Mouse (Mus musculus) natural killer cell, adult 2 months (primary cell): ENCODE results near the gene Obox2.
"Not testable (repeated sequence)": the region's sequence is repeated elsewhere in the genome, so short reads cannot be mapped to it uniquely, and the experiment has no call there.

Source experiments
- DNase-seq, 2 experiments: peaks; one replicate each; pipeline ENCODE4 v3.0.0; 2022; ENCODE audit warnings: low spot score in 2 of 2

Obox2 gene

GRCm38 (mm10) chr7:15388421-15388998 lies at the start of gene Obox2, which contains the start of gene Obox1:
Obox2 (plus strand) TSS chr7:15388721.
Obox1 (plus strand) TSS chr7:15388948.
- not testable (repeated sequence) for DNase-seq

- DNase-seq: not testable (repeated sequence)
Measured at GRCm38 (mm10) chr7:15399147-15399874, 10.8 kb downstream of the Obox2 start.

GRCm38 (mm10) chr7:15406816-15407215 lies 18.3 kb downstream of the Obox2 start:
- DNase-seq: not testable (repeated sequence)

GRCm38 (mm10) chr7:15418046-15418445 lies 29.5 kb downstream of the Obox2 start:
- not testable (repeated sequence) for DNase-seq

DNA sequence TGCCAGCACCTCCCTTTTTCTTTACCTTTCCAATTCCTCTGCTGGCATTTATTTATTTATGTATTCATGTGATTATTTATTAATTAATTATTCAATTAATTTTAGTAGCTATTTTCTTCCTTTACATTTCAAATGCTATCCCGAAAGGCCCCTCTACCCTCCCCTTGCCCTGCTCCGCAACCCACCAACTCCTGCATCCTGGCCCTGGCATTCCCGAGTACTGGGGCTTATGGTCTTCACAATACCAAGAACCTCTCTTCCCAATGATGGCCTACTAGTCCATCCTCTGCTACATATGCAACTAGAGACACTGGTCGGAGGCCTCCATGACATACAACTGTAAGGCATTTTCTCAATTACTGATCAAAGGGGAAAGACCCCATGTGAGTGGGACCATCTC lies 37.0 kb downstream of the Obox2 start:
- DNase-seq: not testable (repeated sequence)
